In genomic region chr2:120173718-120174117, GRCm38 (mm10) we compare ENCODE assay signal across 8 mouse cellular contexts. TPM values are rescaled to one million over a fixed set of nuclear protein-coding genes. Genes with fewer than 3 reads are reported as not detected.
DNase-seq lines count a peak whose midpoint lies in the region; ATAC-seq lines count a peak whose summit lies in the region.

No protein-coding gene starts in this region.

- H3K4me3 ChIP-seq in midbrain, embryonic 11.5 days (ENCODE audit: low read depth, low read length), result no peak overlapping the region
- no peak overlapping the region for H3K4me3 ChIP-seq in midbrain, embryonic 15.5 days
- no peak overlapping the region for H3K4me3 ChIP-seq in liver, embryonic 11.5 days (ENCODE audit: low read depth, low read length)

- H3K27me3 ChIP-seq in midbrain, embryonic 11.5 days (ENCODE audit: control insufficient read depth, insufficient read depth, low read length), result no peaks in the 10 kb centered on the region
- H3K27me3 ChIP-seq in midbrain, embryonic 15.5 days (replicated peaks), result no peaks in the 10 kb centered on the region
- no peaks in the 10 kb centered on the region for H3K27me3 ChIP-seq in liver, embryonic 11.5 days (replicated peaks; ENCODE audit: control insufficient read depth, insufficient read depth, low read length)

- no peak for ATAC-seq in midbrain, embryonic 11.5 days (ENCODE audit: low FRiP score)
- no peak for ATAC-seq in midbrain, embryonic 15.5 days (replicated peaks)
- no peak for ATAC-seq in liver, embryonic 11.5 days (replicated peaks; ENCODE audit: low FRiP score)

- no peak overlapping the region for H3K4me2 ChIP-seq in midbrain, embryonic 11.5 days
- no peak overlapping the region for H3K4me2 ChIP-seq in midbrain, embryonic 15.5 days
- H3K4me2 ChIP-seq in liver, embryonic 11.5 days, result peak overlapping the region; percentile 29

- no peak overlapping the region for H3K9ac ChIP-seq in midbrain, embryonic 11.5 days (ENCODE audit: low read length)
- no peak overlapping the region for H3K9ac ChIP-seq in midbrain, embryonic 15.5 days
- no peak overlapping the region for H3K9ac ChIP-seq in liver, embryonic 11.5 days (ENCODE audit: low read depth, low read length)

- H3K4me1 ChIP-seq in midbrain, embryonic 11.5 days (ENCODE audit: control insufficient read depth, insufficient read depth, low read length), result no peaks in the 10 kb centered on the region
- H3K4me1 ChIP-seq in midbrain, embryonic 15.5 days, result no peaks in the 10 kb centered on the region
- no peaks in the 10 kb centered on the region for H3K4me1 ChIP-seq in liver, embryonic 11.5 days (replicated peaks; ENCODE audit: control insufficient read depth, insufficient read depth, low read length)

- H3K9me3 ChIP-seq in midbrain, embryonic 11.5 days (ENCODE audit: control insufficient read depth, low read length), result no peaks in the 10 kb centered on the region
- H3K9me3 ChIP-seq in midbrain, embryonic 15.5 days, result no peaks in the 10 kb centered on the region
- H3K9me3 ChIP-seq in liver, embryonic 11.5 days (ENCODE audit: control insufficient read depth, low read length), result no peaks in the 10 kb centered on the region

- DNase-seq in midbrain, embryonic 11.5 days (ENCODE audit: low spot score, missing footprints), result peak; percentile 88
- DNase-seq in adrenal gland, postnatal 14 days, result peak; percentile 77
- DNase-seq in embryo, embryonic 9.5 days (ENCODE audit: extremely low spot score), result peak; percentile 61
- DNase-seq in induced T-regulatory cell, adult 2 months (ENCODE audit: low read depth), result peak; percentile 71
- peak; percentile 48 for DNase-seq in liver, embryonic 11.5 days (ENCODE audit: low spot score)
- DNase-seq in ovary, postnatal 36 days (ENCODE audit: low spot score), result peak; percentile 38
- DNase-seq in urinary bladder, postnatal 10 days (ENCODE audit: low spot score), result no peak

- H3K36me3 ChIP-seq in midbrain, embryonic 11.5 days (ENCODE audit: control insufficient read depth, insufficient read depth, low read length), result no peaks in the 10 kb centered on the region
- no peaks in the 10 kb centered on the region for H3K36me3 ChIP-seq in midbrain, embryonic 15.5 days (replicated peaks)
- no peaks in the 10 kb centered on the region for H3K36me3 ChIP-seq in liver, embryonic 11.5 days (ENCODE audit: control insufficient read depth, insufficient read depth, low read length)

- H3K27ac ChIP-seq in midbrain, embryonic 11.5 days (ENCODE audit: low read depth, low read length), result no peak overlapping the region
- H3K27ac ChIP-seq in midbrain, embryonic 15.5 days, result no peak overlapping the region
- no peak overlapping the region for H3K27ac ChIP-seq in liver, embryonic 11.5 days (ENCODE audit: low read depth, low read length)

- WGBS in midbrain, embryonic 11.5 days, result 25% methylated on average over 10 of the region's 10 CpGs
- WGBS in midbrain, embryonic 15.5 days, result 27% methylated on average over 10 of the region's 10 CpGs
- WGBS in liver, embryonic 11.5 days, result 20% methylated on average over 10 of the region's 10 CpGs

RNA-seq across cellular contexts. Expression of gene Ehd4, which starts 19.3 kb away (rescaled TPM):
- 10.2 and 17.2 TPM in 2 replicates for polyA plus RNA-seq in midbrain, embryonic 11.5 days (2014; fragmentation: Nextera tagmentation; extraction: Ambion mirVana)
- polyA plus RNA-seq in midbrain, embryonic 15.5 days (2015; fragmentation: Nextera tagmentation; extraction: Ambion mirVana), result 17.9 and 20.4 TPM in 2 replicates
- total RNA-seq in adrenal gland, postnatal 14 days (2021), result 34.2 and 48.1 TPM in 2 replicates
- 24.1 and 26.7 TPM in 2 replicates for polyA plus RNA-seq in liver, embryonic 11.5 days (2014; fragmentation: Nextera tagmentation; extraction: Ambion mirVana)
